Mouse (Mus musculus) megakaryocyte, adult 5-6 weeks (primary cell): Measurements from ENCODE around the gene Tbc1d23. TPM values are rescaled to one million over a fixed set of nuclear protein-coding genes. Genes with fewer than 3 reads are reported as not detected.

Experiments
- total RNA-seq, 2 experiments: library from RNA; stranded (forward) in 1 of 2; stranded (reverse) in 1 of 2; fragments of 153-499, 151-499 nt in 1 of 2; fragments of 221-1000, 200-1000 nt in 1 of 2; gene quantifications; 2 replicates each; pipeline versions ENCODE4 v1.2.3 to v1.2.4; 2015 to 2017

Tbc1d23 gene
- total RNA-seq, 2 experiments from 2014 or later = 69.3 to 71.3 TPM

Other genes starting within 250 kb of the Tbc1d23 start
- gene Tmem45a2, start 160.1 kb downstream of the Tbc1d23 start, total RNA-seq (2015) = 2.8 and 5.6 TPM in 2 replicates
- 1.1 TPM in 2 replicates for gene Tmem45a2, start 160.1 kb downstream of the Tbc1d23 start, total RNA-seq (2017)
- gene Tomm70a, start 109.8 kb downstream of the Tbc1d23 start, total RNA-seq (2015) = 32.9 and 33.7 TPM in 2 replicates
- 27.1 and 32.0 TPM in 2 replicates for gene Tomm70a, start 109.8 kb downstream of the Tbc1d23 start, total RNA-seq (2017)
- gene Nit2, start 64.2 kb downstream of the Tbc1d23 start, total RNA-seq (2015) = 17.1 and 17.6 TPM in 2 replicates
- 11.5 and 13.3 TPM in 2 replicates for gene Nit2, start 64.2 kb downstream of the Tbc1d23 start, total RNA-seq (2017)
- gene Tmem30c, start 61.4 kb upstream of the Tbc1d23 start, total RNA-seq (2015) = not detected in 2 replicates
- gene Tmem30c, start 61.4 kb upstream of the Tbc1d23 start, total RNA-seq (2017) = not detected in 2 replicates
- 64.5 and 68.7 TPM in 2 replicates for gene Filip1l, start 121.6 kb upstream of the Tbc1d23 start, total RNA-seq (2015)
- 36.3 and 45.5 TPM in 2 replicates for gene Filip1l, start 121.6 kb upstream of the Tbc1d23 start, total RNA-seq (2017)